Mouse (Mus musculus): ENCODE results near the gene Ppp2r2c. TPM values are rescaled to one million over a fixed set of nuclear protein-coding genes. Genes with fewer than 3 reads are reported as not detected.
"Not testable (repeated sequence)": the region's sequence is repeated elsewhere in the genome, so short reads cannot be mapped to it uniquely, and the experiment has no call there.

Ppp2r2c gene
- polyA plus RNA-seq, 1 experiment from 2014 or later: 0.03 TPM

DNA sequence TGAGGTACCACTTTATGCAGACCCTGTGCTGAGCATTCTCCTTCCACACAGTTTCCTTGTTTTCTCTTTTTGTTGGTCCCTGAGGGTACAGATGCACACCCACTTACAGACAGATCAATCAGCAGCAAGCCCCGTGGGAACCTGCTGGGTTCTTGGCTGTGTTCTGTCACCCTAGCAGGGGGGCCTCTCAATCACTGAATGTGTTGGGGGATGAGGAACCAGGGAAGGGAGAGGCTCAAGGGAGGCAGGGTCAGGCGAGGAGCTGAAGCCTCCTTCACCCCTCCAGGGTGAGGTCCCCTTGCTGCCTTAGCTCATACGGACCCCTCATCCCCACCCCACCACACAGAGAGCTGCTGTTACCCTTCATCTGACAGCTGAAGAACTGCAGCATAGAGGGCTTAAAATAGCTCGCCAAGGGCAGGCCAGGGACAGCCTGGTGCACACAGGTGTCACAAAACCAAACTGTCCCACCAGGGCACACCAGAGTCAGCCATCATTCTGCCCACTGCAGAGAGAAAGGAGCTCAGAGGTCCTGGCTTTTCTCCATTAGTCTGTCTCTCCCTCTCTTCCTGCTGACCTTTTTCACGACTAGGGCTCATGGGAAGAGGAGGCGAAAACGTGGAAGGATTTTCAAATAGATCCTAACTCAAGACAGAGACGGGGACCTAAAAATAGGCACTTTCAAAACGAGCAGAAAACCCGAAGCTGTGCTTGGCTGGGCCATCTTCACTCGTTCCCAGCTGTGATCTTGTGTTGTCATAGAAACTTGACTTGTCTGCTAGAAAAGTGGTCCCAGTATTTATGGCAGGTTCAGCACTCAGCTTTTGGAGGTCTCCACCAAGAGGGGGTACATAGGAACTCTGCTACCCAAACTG lies 55.8 kb downstream of the Ppp2r2c start:
- peak overlapping the region; percentile 83 for H3K27ac ChIP-seq
- WGBS: 22% methylated on average over 11 of the region's 11 CpGs

DNA sequence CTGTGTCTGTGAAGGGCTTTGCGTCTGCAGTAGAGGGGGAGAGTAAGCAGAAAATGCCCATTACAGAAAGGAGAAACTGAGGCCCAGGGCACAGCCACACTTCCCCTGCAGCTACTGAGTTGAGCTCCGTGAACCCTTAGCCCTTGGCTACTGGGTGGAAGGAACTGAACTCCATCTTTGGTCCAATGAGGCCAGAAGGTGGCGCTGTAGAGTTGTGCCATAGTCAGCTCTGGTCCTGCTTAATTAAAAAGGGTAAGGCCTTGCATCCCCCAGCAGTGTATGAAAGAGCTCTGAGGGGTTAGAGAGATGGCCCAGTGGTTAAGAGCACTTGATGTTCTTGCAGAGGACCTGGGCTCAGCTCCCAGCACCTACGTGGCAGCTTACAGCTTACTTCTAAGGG lies 60.4 kb downstream of the Ppp2r2c start:
- Histone ChIP-seq H3K36me3 (no peaks in the 10 kb centered on the region), H3K27ac (no peak overlapping the region), H3K4me1 (peaks cover 17% of the 10 kb centered on the region), H3K27me3 (ENCODE audit: insufficient read depth, poor library complexity, severe bottlenecking) (no peaks in the 10 kb centered on the region), H3K9me3 (no peaks in the 10 kb centered on the region), H3K4me3 (no peak overlapping the region)
- WGBS: 56% methylated on average over 4 of the region's 4 CpGs
- DNase-seq (ENCODE audit: low spot score): no peak

More for the DNA sequence above, 55.8 kb downstream of the Ppp2r2c start:
- DNase-seq (ENCODE audit: low spot score): no peak
- Histone ChIP-seq H3K4me3 (peak overlapping the region; percentile 22; the same call in 1 of the 2 replicates), H3K27me3 (ENCODE audit: insufficient read depth, poor library complexity, severe bottlenecking) (no peaks in the 10 kb centered on the region), H3K36me3 (no peaks in the 10 kb centered on the region), H3K4me1 (peaks cover 36% of the 10 kb centered on the region), H3K9me3 (no peaks in the 10 kb centered on the region)

DNA sequence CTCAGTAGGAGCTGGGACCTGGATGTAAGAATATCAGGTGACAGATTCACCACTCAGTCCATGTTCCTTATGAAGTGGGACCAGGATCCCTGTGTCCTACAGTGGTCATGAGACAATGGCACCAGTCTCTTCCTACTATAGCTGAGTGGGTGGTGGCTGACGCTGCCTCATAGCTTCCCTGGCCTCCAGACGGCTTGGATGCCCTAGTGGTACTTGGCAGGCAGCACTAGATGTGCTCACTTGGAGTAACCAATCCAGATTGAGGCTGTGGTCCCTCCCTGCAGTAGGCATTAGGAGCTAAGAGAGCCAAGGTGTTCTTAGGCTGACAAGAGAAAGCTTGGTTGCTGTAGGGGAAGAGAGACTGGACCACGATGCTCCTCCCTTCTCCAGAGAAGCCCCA lies 61.1 kb downstream of the Ppp2r2c start:
- no peak for DNase-seq (ENCODE audit: low spot score)
- Histone ChIP-seq H3K27ac (no peak overlapping the region), H3K9me3 (no peaks in the 10 kb centered on the region), H3K27me3 (ENCODE audit: insufficient read depth, poor library complexity, severe bottlenecking) (no peaks in the 10 kb centered on the region), H3K36me3 (no peaks in the 10 kb centered on the region), H3K4me1 (peaks cover 17% of the 10 kb centered on the region), H3K4me3 (no peak overlapping the region)
- WGBS: 54% methylated on average over 3 of the region's 3 CpGs

DNA sequence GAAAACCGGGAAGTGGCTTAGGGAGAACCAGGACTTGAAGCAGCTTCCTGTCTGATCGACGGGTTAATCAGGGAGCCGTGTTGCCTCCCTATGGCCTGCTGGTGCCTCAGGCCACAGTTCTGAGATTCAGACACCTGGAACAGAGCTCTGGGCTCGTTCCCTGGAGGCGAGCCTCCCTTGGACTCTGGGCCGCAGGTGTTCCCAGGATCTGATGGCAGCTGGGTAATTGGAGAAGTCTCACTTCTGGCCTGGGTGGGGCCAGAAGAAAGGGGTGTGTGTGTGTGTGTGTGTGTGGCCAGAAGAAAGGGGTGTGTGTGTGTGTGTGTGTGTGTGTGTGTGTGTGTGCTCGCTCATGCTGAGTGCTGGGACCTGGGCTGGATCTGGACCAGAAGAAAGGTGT lies 65.1 kb downstream of the Ppp2r2c start:
- peaks cover 32% of the 10 kb centered on the region for H3K4me1 ChIP-seq
- H3K27me3 ChIP-seq (ENCODE audit: insufficient read depth, poor library complexity, severe bottlenecking): no peaks in the 10 kb centered on the region
- DNase-seq (ENCODE audit: low spot score): no peak
- no peaks in the 10 kb centered on the region for H3K9me3 ChIP-seq
- 0 out of 2 replicates have a peak overlapping the region, but pooled peaks have one; percentile 62 for H3K27ac ChIP-seq
- no peak overlapping the region for H3K4me3 ChIP-seq
- 60% methylated on average over 7 of the region's 8 CpGs for WGBS
- H3K36me3 ChIP-seq: no peaks in the 10 kb centered on the region

DNA sequence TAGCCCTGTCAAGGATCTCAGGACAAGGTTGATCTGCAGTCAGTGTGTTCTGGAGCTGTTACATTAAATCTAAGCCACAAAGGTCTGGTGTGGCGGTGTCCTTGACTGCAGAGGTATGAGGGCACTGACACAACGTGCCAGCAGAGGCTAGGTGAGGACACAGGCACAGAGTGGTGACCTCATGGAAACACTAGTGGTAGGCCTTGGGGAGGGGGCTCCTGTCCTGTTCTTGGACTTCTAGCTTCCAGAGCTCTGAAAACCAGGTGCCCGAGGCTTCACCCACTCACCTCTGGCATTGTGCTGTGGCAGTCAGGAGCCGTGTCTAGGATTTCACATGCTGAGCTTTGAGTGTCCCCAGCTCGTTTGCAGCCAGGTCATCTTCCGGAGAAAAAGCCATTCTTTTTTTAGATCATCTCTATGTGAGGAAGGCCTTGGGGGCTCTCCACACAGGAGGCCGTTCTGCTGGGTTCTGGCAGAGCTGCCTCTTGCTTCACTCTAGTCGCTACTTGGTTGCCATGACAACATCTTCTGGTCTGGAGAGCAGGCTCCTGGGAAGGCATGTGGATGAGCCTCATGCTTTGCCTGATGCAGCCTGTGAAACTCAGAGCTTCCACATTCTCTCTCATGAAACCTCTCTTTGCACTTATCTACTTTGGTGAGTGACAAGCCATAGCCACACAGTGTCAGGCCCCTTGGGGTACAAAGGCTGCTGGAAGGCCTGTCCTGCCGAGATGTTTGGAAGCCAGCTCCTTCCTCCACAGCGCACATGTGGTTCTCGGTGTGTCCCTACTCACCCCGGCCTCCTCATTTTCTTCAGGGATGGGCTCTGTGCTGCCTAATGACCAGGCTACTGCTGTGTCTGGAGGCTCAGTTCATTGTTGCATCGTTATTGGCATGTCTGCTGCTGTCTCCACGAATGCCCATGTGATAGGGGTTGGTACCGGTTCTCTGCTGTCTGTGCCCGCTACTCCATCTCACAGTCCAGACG lies 67.5 kb downstream of the Ppp2r2c start:
- Histone ChIP-seq H3K9me3 (no peaks in the 10 kb centered on the region), H3K36me3 (no peaks in the 10 kb centered on the region), H3K4me3 (no peak overlapping the region), H3K27me3 (ENCODE audit: insufficient read depth, poor library complexity, severe bottlenecking) (no peaks in the 10 kb centered on the region), H3K4me1 (peaks cover 32% of the 10 kb centered on the region), H3K27ac (peak overlapping the region; percentile 69)
- DNase-seq (ENCODE audit: low spot score): no peak
- WGBS: 54% methylated on average over 17 of the region's 17 CpGs

DNA sequence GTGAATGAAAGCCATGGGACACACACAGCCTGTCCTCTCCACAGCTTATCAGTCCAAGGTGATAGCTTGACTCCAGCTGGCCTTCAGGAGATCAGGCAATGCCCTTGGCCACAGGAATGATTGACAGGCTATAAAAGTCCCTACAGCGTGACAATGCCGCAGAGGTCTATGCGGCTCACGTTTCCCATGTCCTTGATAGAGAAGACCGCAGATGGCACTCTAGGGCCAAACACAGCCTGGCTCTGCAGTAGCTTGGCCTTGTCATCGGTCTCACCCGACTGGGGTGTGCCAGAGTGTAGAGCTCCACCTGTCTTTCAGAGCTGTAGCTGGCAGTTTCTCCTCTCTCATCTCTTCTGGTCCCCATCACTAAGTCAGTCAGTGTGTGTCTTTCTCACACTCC lies 68.2 kb downstream of the Ppp2r2c start:
- H3K27me3 ChIP-seq (ENCODE audit: insufficient read depth, poor library complexity, severe bottlenecking): no peaks in the 10 kb centered on the region
- H3K9me3 ChIP-seq: no peaks in the 10 kb centered on the region
- peaks cover 32% of the 10 kb centered on the region for H3K4me1 ChIP-seq
- WGBS: 40% methylated on average over 7 of the region's 7 CpGs
- peak overlapping the region; percentile 69 for H3K27ac ChIP-seq
- peak; percentile 78 for DNase-seq (ENCODE audit: low spot score)
- no peaks in the 10 kb centered on the region for H3K36me3 ChIP-seq
- H3K4me3 ChIP-seq: no peak overlapping the region

DNA sequence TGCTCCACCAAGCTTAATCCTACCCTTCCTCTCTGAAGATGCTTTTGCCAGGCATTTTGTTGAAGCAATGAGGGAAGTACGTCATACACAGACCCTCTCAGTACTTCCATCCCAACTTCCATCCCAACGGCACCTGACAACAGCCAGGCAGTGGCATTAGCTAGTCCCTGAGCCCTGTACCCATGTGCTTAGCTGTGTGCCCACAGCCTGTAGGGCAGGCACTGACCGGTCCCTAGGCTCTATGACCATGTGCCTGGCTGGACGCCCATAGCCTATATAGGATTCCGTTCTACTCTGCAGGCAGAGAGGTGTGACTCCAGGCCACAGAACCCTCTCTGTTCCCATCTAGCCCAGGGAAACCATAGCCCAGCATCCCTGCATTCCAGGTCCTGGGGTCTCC lies 69.7 kb downstream of the Ppp2r2c start:
- no peak for DNase-seq (ENCODE audit: low spot score)
- Histone ChIP-seq H3K4me1 (peaks cover 32% of the 10 kb centered on the region), H3K27ac (no peak overlapping the region), H3K36me3 (no peaks in the 10 kb centered on the region), H3K4me3 (no peak overlapping the region), H3K27me3 (ENCODE audit: insufficient read depth, poor library complexity, severe bottlenecking) (0 out of 2 replicates have a peak, but pooled peaks cover 8% of the 10 kb centered on the region), H3K9me3 (no peaks in the 10 kb centered on the region)
- 89% methylated on average over 5 of the region's 5 CpGs for WGBS

DNA sequence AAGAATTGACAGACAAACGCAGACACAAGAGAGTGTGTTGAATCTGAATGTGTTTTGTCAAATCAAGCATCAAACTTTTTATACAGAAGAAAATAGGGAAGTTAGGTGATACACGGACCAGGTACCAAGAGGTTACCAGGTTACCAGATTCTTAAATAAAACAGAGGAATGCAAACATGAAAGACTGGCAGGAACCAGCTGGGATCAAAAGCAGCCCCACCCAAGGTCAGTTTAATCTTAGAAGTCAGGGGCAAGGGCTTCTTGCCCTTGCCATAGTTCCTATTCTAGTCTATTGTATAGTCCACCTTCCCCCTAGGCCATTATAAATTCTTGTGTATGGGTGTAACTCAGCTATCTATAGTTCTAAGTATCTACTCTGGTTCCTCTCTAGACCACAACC lies 70.7 kb downstream of the Ppp2r2c start:
- DNase-seq (ENCODE audit: low spot score): not testable (repeated sequence)

DNA sequence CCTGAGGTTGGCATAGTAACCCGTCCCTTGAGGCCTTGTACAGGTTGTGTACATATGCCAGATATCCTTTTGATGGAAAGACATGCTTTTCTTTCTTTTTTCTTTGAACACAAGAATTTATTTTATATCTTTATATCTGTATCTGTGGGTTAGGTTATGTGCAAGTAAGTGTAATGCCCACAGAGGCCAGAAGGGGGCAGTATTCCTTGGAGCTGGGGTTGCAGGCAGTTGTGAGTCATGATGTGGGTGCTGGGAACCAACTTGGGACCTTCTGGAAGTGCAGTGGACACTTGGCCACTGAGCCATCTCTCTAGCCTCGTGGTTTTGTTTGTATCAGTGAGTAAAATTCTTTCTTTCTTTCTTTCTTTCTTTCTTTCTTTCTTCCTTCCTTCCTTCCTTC lies 74.1 kb downstream of the Ppp2r2c start:
- H3K4me3 ChIP-seq: no peak overlapping the region
- H3K27me3 ChIP-seq (ENCODE audit: insufficient read depth, poor library complexity, severe bottlenecking): 0 out of 2 replicates have a peak, but pooled peaks cover 8% of the 10 kb centered on the region
- peaks cover 13% of the 10 kb centered on the region for H3K4me1 ChIP-seq
- DNase-seq (ENCODE audit: low spot score): no peak
- no peaks in the 10 kb centered on the region for H3K36me3 ChIP-seq
- no peaks in the 10 kb centered on the region for H3K9me3 ChIP-seq
- H3K27ac ChIP-seq: no peak overlapping the region
- WGBS: 93% methylated on average over 2 of the region's 2 CpGs

More for the DNA sequence above, 70.7 kb downstream of the Ppp2r2c start:
- H3K4me3 ChIP-seq; H3K27ac ChIP-seq; H3K27me3 ChIP-seq (ENCODE audit: insufficient read depth, poor library complexity, severe bottlenecking); H3K36me3 ChIP-seq; H3K9me3 ChIP-seq: not testable (repeated sequence)
- WGBS: 71% methylated on average over 2 of the region's 2 CpGs
- peaks cover 29% of the 10 kb centered on the region for H3K4me1 ChIP-seq

DNA sequence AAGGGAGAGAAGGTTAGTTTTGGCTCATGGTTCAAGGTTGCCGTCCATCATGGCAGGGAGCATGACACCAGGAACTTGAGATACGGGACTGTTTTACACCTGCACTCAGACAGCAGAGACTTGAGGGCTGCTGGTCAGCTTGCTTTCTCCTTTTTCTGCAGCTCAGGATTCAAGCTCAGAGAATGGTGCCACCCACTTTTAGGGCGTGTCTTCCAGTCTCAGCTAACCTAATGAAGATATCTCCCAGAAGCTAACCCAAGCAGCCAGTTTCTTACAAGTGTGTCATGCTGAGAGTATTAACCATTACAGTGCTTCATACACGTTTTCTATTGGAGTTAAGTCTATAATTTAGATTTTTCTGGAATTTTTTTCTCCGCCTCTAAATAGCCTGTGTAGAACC lies 76.2 kb downstream of the Ppp2r2c start:
- Histone ChIP-seq H3K9me3 (no peaks in the 10 kb centered on the region), H3K36me3 (no peaks in the 10 kb centered on the region), H3K27ac (no peak overlapping the region), H3K4me1 (peaks cover 15% of the 10 kb centered on the region), H3K27me3 (ENCODE audit: insufficient read depth, poor library complexity, severe bottlenecking) (peaks cover 13% of the 10 kb centered on the region; the same call in 1 of the 2 replicates), H3K4me3 (no peak overlapping the region)
- DNase-seq (ENCODE audit: low spot score): no peak
- whole genome bisulfite sequencing: 65% methylated on average over 5 of the region's 5 CpGs

DNA sequence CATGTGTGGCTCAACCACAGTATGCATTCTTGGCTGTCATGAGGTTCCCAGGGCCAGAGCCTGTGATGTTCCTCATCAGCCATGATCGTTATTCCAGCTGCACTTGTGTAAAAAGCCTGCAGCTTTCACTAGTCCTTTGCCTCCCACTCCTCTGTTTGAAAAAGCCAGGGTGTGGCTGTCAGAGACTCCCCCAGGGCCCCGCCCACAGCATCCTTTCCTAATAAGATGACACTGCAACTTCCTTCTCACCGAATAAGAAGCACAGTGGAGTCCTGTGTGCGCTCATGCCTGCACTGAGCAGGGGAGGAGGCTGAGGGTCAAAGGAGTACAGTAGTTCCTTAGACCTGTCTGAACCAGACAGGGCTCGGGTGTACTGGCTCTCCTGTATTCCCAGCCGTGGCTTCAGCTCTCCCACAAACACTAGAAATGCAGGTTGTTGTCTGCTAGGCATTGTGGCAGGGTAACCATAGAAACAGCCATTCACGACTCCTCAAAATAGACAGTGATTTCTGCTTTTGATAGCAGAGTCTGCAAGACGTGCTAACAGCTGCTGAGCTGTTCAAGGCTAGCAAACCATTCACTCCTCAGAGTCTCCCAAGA lies 76.9 kb downstream of the Ppp2r2c start:
- no peaks in the 10 kb centered on the region for H3K9me3 ChIP-seq
- WGBS: 50% methylated on average over 8 of the region's 8 CpGs
- no peaks in the 10 kb centered on the region for H3K36me3 ChIP-seq
- peaks cover 13% of the 10 kb centered on the region; the same call in 1 of the 2 replicates for H3K27me3 ChIP-seq (ENCODE audit: insufficient read depth, poor library complexity, severe bottlenecking)
- H3K4me1 ChIP-seq: peaks cover 15% of the 10 kb centered on the region
- no peak overlapping the region for H3K4me3 ChIP-seq
- no peak overlapping the region for H3K27ac ChIP-seq
- DNase-seq (ENCODE audit: low spot score): no peak

DNA sequence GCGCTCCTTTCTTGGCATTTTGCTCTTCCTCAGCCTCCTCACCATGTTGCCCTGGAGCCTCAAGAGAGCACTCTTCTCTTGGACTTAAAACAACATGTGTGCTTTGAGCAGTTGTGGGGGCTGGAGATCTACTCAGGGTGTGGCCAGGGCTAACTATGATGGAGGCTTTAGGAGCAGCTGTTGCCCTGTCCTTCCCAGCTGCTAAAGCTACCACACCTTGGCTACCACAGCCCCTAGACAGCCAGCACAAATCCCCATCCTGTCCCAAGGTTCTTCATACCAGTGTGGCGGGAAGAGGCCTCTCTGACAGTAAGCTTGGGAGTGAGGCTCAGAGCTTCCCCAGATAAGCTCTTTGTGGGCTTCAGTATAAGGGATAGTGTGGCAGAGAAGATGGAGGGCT lies 77.4 kb downstream of the Ppp2r2c start:
- Histone ChIP-seq H3K9me3 (no peaks in the 10 kb centered on the region), H3K4me3 (no peak overlapping the region), H3K36me3 (no peaks in the 10 kb centered on the region), H3K27me3 (ENCODE audit: insufficient read depth, poor library complexity, severe bottlenecking) (peaks cover 13% of the 10 kb centered on the region; the same call in 1 of the 2 replicates), H3K4me1 (peaks cover 15% of the 10 kb centered on the region), H3K27ac (no peak overlapping the region)
- 67% methylated on average over 2 of the region's 2 CpGs for WGBS
- DNase-seq (ENCODE audit: low spot score): no peak
